Mouse (Mus musculus) kidney, postnatal 36 days (tissue): Measurements from ENCODE around the gene Hipk2.

Experiments
- DNase-seq, 2 experiments: peaks; one replicate each; pipeline ENCODE4 v3.0.0; 2021 to 2022; ENCODE audit warnings: mixed read lengths in 2 of 2

Gene Hipk2

GRCm38 (mm10) chr6:38866357-38866756, 9.6 kb downstream of the Hipk2 start:
- DNase-seq = peak; percentile 47 to 77

GRCm38 (mm10) chr6:38865805-38866204, 10.2 kb downstream of the Hipk2 start:
- no peak for DNase-seq

- no peak for DNase-seq
Observed at GRCm38 (mm10) chr6:38863595-38863994, 12.4 kb downstream of the Hipk2 start.

GRCm38 (mm10) chr6:38860301-38860700, 15.7 kb downstream of the Hipk2 start:
- DNase-seq = no peak

GRCm38 (mm10) chr6:38859819-38860218, 16.1 kb downstream of the Hipk2 start:
- no peak for DNase-seq

- DNase-seq = peak in 1 of 2 experiments; percentile 39
Observed at GRCm38 (mm10) chr6:38853561-38853992, 22.4 kb downstream of the Hipk2 start.

- DNase-seq = no peak
Observed at GRCm38 (mm10) chr6:38851740-38852139, 24.2 kb downstream of the Hipk2 start.

GRCm38 (mm10) chr6:38850715-38851259, 25.2 kb downstream of the Hipk2 start:
- no peak for DNase-seq

GRCm38 (mm10) chr6:38847958-38848910, 27.7 kb downstream of the Hipk2 start:
- peak in 1 of 2 experiments; percentile 49 for DNase-seq

GRCm38 (mm10) chr6:38847447-38847846, 28.5 kb downstream of the Hipk2 start:
- DNase-seq = peak in 1 of 2 experiments; percentile 47

GRCm38 (mm10) chr6:38846330-38847195, 29.4 kb downstream of the Hipk2 start:
- no peak for DNase-seq

GRCm38 (mm10) chr6:38845876-38846275, 30.1 kb downstream of the Hipk2 start:
- no peak for DNase-seq

- peak in 1 of 2 experiments; percentile 48 for DNase-seq
Observed at GRCm38 (mm10) chr6:38845117-38845516, 30.8 kb downstream of the Hipk2 start.

GRCm38 (mm10) chr6:38841551-38841950, 34.4 kb downstream of the Hipk2 start:
- no peak for DNase-seq

GRCm38 (mm10) chr6:38840780-38841179, 35.2 kb downstream of the Hipk2 start:
- no peak for DNase-seq

- DNase-seq = no peak
Observed at GRCm38 (mm10) chr6:38840380-38840779, 35.6 kb downstream of the Hipk2 start.

GRCm38 (mm10) chr6:38839891-38840290, 36.1 kb downstream of the Hipk2 start:
- DNase-seq = no peak

GRCm38 (mm10) chr6:38838061-38838460, 37.9 kb downstream of the Hipk2 start:
- no peak for DNase-seq

GRCm38 (mm10) chr6:38835217-38835616, 40.7 kb downstream of the Hipk2 start:
- DNase-seq = no peak

- no peak for DNase-seq
Observed at GRCm38 (mm10) chr6:38834727-38835126, 41.2 kb downstream of the Hipk2 start.

GRCm38 (mm10) chr6:38833721-38834120, 42.2 kb downstream of the Hipk2 start:
- no peak for DNase-seq

GRCm38 (mm10) chr6:38829452-38829851, 46.5 kb downstream of the Hipk2 start:
- DNase-seq = no peak

- DNase-seq = no peak
Observed at GRCm38 (mm10) chr6:38828211-38828610, 47.8 kb downstream of the Hipk2 start.
